Mouse (Mus musculus): Measurements from ENCODE around the gene Gm10160. TPM values are rescaled to one million over a fixed set of nuclear protein-coding genes. Genes with fewer than 3 reads are reported as not detected.

Gm10160 gene
- polyA plus RNA-seq, 1 experiment from 2014 or later = not detected

DNA sequence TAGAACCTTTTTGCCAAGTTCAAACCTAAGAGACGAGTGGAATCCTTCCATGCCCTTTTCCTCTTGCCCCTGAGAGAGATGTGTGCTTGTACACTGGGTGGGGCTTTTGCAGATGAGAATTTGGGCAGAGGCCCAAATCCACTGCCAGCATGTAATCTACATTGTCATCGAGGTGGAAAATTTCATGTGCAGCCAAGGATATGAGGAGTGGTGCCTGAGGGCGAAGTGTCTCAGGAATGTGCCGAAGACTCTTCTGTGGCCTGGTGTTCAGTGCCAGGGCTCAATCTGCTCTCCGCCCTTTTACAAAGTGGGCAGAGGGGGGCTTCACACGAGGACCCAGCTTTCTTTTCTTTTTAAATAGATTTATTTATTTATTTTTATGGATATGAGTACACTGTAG is 19.0 kb upstream of the Gm10160 start:
- Histone ChIP-seq H3K9ac (ENCODE audit: low read length) (no peak overlapping the region), H3K4me3 (ENCODE audit: low read depth, low read length) (no peak overlapping the region), H3K4me1 (ENCODE audit: control insufficient read depth, insufficient read depth, low read length) (no peaks in the 10 kb centered on the region), H3K9me3 (ENCODE audit: control insufficient read depth, low read length) (no peaks in the 10 kb centered on the region), H3K36me3 (ENCODE audit: control insufficient read depth, insufficient read depth, low read length) (no peaks in the 10 kb centered on the region; the same call in 1 of the 2 replicates), H3K27me3 (ENCODE audit: control insufficient read depth, insufficient read depth, low read length) (no peaks in the 10 kb centered on the region), H3K27ac (replicated peaks; ENCODE audit: low read depth, low read length) (no peak overlapping the region), H3K4me2 (ENCODE audit: low read depth, severe bottlenecking) (no peak overlapping the region)
- 89% methylated on average over 6 of the region's 6 CpGs for WGBS
- ATAC-seq (ENCODE audit: insufficient number of reproducible peaks, low FRiP score, low TSS enrichment, low read depth) (no peak), DNase-seq (ENCODE audit: low spot score) (no peak)

DNA sequence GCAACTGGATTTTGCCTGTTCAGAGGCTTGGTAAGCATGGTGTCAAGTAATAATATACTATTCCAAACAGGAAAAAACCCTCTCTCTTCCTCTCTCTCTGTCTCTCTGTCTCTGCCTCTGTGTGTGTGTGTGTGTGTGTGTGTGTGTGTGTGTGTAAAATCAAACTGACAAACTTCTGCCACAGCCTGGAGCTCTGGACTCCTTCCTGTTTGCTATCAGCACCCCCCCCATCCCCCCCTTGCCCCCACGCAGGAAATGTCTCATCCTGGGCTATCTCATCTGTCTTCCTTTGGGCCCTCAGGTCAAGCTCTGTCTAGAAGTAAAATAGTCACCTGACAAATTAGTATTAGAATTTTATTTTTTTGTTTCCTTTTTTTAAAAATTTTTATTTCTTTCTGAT is 18.2 kb upstream of the Gm10160 start:
- DNase-seq (ENCODE audit: low spot score) (no peak), ATAC-seq (ENCODE audit: insufficient number of reproducible peaks, low FRiP score, low TSS enrichment, low read depth) (no peak)
- no peak overlapping the region for H3K27ac ChIP-seq (replicated peaks; ENCODE audit: low read depth, low read length)
- H3K9ac ChIP-seq (ENCODE audit: low read length) = no peak overlapping the region
- H3K9me3 ChIP-seq (ENCODE audit: control insufficient read depth, low read length) = no peaks in the 10 kb centered on the region
- H3K4me1 ChIP-seq (ENCODE audit: control insufficient read depth, insufficient read depth, low read length) = no peaks in the 10 kb centered on the region
- 56% methylated on average over 1 of the region's 1 CpGs for WGBS
- H3K4me3 ChIP-seq (ENCODE audit: low read depth, low read length) = no peak overlapping the region
- H3K36me3 ChIP-seq (ENCODE audit: control insufficient read depth, insufficient read depth, low read length) = no peaks in the 10 kb centered on the region; the same call in 1 of the 2 replicates
- no peak overlapping the region for H3K4me2 ChIP-seq (ENCODE audit: low read depth, severe bottlenecking)
- H3K27me3 ChIP-seq (ENCODE audit: control insufficient read depth, insufficient read depth, low read length) = no peaks in the 10 kb centered on the region

DNA sequence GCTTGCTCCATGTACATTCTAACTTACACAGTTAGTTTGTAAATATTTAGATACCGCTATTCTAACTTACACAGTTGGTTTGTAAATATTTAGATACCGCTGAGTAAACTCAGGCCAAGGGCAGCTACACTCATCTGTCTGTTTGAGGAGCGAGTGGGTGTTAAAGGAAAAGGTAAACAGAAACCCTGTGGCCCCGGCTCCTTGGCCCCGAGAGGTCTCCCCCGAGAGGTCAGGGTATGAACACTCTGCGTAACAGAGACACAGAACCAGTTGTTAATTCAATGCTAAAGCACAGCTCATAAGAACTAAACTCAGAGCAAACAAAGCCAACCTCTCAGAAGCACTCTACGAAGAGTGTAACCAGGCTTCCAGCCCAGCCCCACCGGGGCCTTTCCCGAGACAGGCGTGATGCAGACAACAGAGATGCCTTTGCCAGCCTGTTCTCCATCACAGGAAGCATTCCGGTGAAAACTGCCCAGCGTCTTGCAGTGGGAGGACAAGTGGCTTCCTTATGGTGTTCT is 17.0 kb upstream of the Gm10160 start:
- WGBS = 82% methylated on average over 13 of the region's 13 CpGs
- Histone ChIP-seq H3K4me3 (ENCODE audit: low read depth, low read length) (no peak overlapping the region), H3K9ac (ENCODE audit: low read length) (no peak overlapping the region), H3K9me3 (ENCODE audit: control insufficient read depth, low read length) (no peaks in the 10 kb centered on the region), H3K4me1 (ENCODE audit: control insufficient read depth, insufficient read depth, low read length) (no peaks in the 10 kb centered on the region), H3K27ac (replicated peaks; ENCODE audit: low read depth, low read length) (no peak overlapping the region), H3K4me2 (ENCODE audit: low read depth, severe bottlenecking) (no peak overlapping the region), H3K36me3 (ENCODE audit: control insufficient read depth, insufficient read depth, low read length) (no peaks in the 10 kb centered on the region; the same call in 1 of the 2 replicates), H3K27me3 (ENCODE audit: control insufficient read depth, insufficient read depth, low read length) (no peaks in the 10 kb centered on the region)
- ATAC-seq (ENCODE audit: insufficient number of reproducible peaks, low FRiP score, low TSS enrichment, low read depth) (no peak), DNase-seq (ENCODE audit: low spot score) (no peak)

DNA sequence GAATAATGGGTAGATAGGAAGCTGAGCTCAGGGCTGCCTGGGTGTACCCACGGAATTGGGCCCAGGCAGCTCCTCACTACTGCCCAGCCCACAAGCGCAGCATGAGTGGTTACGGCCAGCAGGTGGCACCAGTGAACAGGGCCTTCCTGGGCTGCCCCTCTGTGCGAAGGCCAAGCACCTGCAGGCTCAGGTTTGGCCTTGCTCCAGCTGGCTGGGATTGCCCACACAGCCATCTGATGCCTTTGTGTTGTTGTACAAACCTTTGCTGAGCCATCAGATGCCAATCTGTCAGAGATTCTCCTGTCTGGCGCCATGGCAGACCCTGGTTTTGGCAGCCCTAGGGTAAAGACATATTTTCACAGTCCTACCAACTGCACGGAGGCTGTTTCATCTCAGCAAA is 12.6 kb upstream of the Gm10160 start:
- ATAC-seq (ENCODE audit: insufficient number of reproducible peaks, low FRiP score, low TSS enrichment, low read depth) = no peak
- DNase-seq (ENCODE audit: low spot score) = peak; percentile 87
- no peaks in the 10 kb centered on the region for H3K9me3 ChIP-seq (ENCODE audit: control insufficient read depth, low read length)
- no peak overlapping the region for H3K27ac ChIP-seq (replicated peaks; ENCODE audit: low read depth, low read length)
- no peak overlapping the region for H3K4me3 ChIP-seq (ENCODE audit: low read depth, low read length)
- no peak overlapping the region for H3K4me2 ChIP-seq (ENCODE audit: low read depth, severe bottlenecking)
- no peak overlapping the region for H3K9ac ChIP-seq (ENCODE audit: low read length)
- H3K36me3 ChIP-seq (ENCODE audit: control insufficient read depth, insufficient read depth, low read length) = no peaks in the 10 kb centered on the region
- H3K4me1 ChIP-seq (ENCODE audit: control insufficient read depth, insufficient read depth, low read length) = no peaks in the 10 kb centered on the region
- H3K27me3 ChIP-seq (ENCODE audit: control insufficient read depth, insufficient read depth, low read length) = no peaks in the 10 kb centered on the region
- 29% methylated on average over 6 of the region's 6 CpGs for WGBS

DNA sequence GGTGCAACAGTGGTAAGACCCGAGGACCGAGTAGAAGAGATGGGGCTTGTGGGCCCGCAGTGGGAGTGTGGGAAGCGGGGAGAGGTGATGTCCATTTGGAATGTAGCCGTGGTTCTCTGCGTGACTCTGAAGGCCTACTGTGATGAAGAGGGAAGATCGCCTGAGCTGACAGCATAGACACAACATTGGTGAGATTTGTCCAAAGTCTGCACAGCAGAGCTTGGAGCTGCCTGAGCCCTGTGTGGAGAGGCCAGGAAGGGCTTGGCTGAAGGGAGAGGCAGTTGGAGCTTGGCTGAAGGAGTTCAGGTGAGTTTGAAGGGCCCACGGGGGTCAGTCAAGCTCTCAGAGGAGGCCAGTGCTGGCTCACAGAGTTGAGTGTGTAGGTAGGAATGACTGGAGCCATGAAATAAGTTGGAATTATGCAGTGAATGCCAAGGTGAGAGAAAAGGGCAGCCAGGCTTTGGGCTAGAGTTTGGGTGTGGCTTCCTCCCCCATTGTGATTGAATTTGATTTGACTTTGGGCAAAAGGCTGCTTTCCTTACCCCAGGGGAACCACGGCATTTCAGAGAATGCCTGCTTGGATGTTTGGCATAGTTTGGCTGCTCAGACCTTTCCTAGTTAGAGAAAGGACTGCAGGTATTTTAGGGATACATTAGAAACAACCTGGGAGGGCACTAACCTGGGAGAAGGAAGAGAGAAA is 11.8 kb upstream of the Gm10160 start:
- no peaks in the 10 kb centered on the region for H3K36me3 ChIP-seq (ENCODE audit: control insufficient read depth, insufficient read depth, low read length)
- H3K9me3 ChIP-seq (ENCODE audit: control insufficient read depth, low read length) = no peaks in the 10 kb centered on the region
- DNase-seq (ENCODE audit: low spot score) (no peak), ATAC-seq (ENCODE audit: insufficient number of reproducible peaks, low FRiP score, low TSS enrichment, low read depth) (no peak)
- WGBS = 90% methylated on average over 9 of the region's 9 CpGs
- H3K4me1 ChIP-seq (ENCODE audit: control insufficient read depth, insufficient read depth, low read length) = no peaks in the 10 kb centered on the region
- H3K4me3 ChIP-seq (ENCODE audit: low read depth, low read length) = no peak overlapping the region
- H3K27me3 ChIP-seq (ENCODE audit: control insufficient read depth, insufficient read depth, low read length) = no peaks in the 10 kb centered on the region
- no peak overlapping the region for H3K4me2 ChIP-seq (ENCODE audit: low read depth, severe bottlenecking)
- no peak overlapping the region for H3K9ac ChIP-seq (ENCODE audit: low read length)
- H3K27ac ChIP-seq (replicated peaks; ENCODE audit: low read depth, low read length) = no peak overlapping the region

DNA sequence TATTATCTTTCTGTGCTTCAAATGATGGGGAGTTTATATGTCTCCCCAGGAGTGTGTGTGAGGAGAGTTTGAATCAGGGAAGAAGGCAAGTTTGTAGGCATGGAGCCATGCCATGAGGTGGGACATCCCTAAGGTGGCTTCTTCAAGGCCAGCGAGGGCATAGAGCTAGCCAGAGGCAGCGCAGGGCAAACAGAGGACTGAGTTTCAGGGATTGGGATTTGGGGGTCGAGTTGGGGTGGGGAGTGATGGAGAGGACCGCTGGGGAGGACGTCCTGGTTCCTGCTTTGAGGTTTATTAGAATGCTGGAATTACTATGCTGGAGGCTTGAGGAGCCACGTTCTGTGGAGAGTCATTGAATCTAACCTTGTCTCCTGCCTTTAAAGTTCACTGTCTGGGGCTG is 10.3 kb upstream of the Gm10160 start:
- Histone ChIP-seq H3K9me3 (ENCODE audit: control insufficient read depth, low read length) (no peaks in the 10 kb centered on the region), H3K4me2 (ENCODE audit: low read depth, severe bottlenecking) (no peak overlapping the region), H3K9ac (ENCODE audit: low read length) (no peak overlapping the region), H3K4me1 (ENCODE audit: control insufficient read depth, insufficient read depth, low read length) (no peaks in the 10 kb centered on the region), H3K4me3 (ENCODE audit: low read depth, low read length) (no peak overlapping the region), H3K27ac (replicated peaks; ENCODE audit: low read depth, low read length) (no peak overlapping the region), H3K36me3 (ENCODE audit: control insufficient read depth, insufficient read depth, low read length) (no peaks in the 10 kb centered on the region), H3K27me3 (ENCODE audit: control insufficient read depth, insufficient read depth, low read length) (no peaks in the 10 kb centered on the region; the same call in 1 of the 2 replicates)
- 90% methylated on average over 6 of the region's 6 CpGs for WGBS
- no peak for ATAC-seq (ENCODE audit: insufficient number of reproducible peaks, low FRiP score, low TSS enrichment, low read depth)
- no peak for DNase-seq (ENCODE audit: low spot score)

DNA sequence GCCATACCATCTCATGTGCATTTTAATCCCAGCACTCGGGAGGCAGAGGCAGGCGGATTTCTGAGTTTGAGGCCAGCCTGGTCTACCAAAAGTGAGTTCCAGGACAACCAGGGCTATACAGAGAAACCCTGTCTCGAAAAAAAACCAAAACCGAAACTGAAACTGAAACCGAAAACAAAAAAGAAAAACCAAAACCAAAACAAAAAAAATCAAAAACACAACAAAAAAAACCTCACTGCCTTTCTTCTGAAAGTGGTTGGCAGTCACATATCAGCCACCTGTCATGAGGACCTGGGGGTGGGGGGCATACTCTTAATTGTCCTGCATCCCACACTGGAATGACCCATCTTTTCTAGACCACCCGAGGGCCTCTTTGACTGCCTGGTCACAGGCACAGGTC is 9.0 kb upstream of the Gm10160 start:
- Histone ChIP-seq H3K4me3 (ENCODE audit: low read depth, low read length) (no peak overlapping the region), H3K9ac (ENCODE audit: low read length) (no peak overlapping the region), H3K4me1 (ENCODE audit: control insufficient read depth, insufficient read depth, low read length) (no peaks in the 10 kb centered on the region; the same call in 1 of the 2 replicates), H3K27ac (replicated peaks; ENCODE audit: low read depth, low read length) (no peak overlapping the region), H3K27me3 (ENCODE audit: control insufficient read depth, insufficient read depth, low read length) (no peaks in the 10 kb centered on the region; the same call in 1 of the 2 replicates), H3K4me2 (ENCODE audit: low read depth, severe bottlenecking) (no peak overlapping the region), H3K36me3 (ENCODE audit: control insufficient read depth, insufficient read depth, low read length) (no peaks in the 10 kb centered on the region), H3K9me3 (ENCODE audit: control insufficient read depth, low read length) (no peaks in the 10 kb centered on the region)
- ATAC-seq (ENCODE audit: insufficient number of reproducible peaks, low FRiP score, low TSS enrichment, low read depth) (no peak), DNase-seq (ENCODE audit: low spot score) (no peak)
- whole genome bisulfite sequencing = 86% methylated on average over 6 of the region's 6 CpGs

DNA sequence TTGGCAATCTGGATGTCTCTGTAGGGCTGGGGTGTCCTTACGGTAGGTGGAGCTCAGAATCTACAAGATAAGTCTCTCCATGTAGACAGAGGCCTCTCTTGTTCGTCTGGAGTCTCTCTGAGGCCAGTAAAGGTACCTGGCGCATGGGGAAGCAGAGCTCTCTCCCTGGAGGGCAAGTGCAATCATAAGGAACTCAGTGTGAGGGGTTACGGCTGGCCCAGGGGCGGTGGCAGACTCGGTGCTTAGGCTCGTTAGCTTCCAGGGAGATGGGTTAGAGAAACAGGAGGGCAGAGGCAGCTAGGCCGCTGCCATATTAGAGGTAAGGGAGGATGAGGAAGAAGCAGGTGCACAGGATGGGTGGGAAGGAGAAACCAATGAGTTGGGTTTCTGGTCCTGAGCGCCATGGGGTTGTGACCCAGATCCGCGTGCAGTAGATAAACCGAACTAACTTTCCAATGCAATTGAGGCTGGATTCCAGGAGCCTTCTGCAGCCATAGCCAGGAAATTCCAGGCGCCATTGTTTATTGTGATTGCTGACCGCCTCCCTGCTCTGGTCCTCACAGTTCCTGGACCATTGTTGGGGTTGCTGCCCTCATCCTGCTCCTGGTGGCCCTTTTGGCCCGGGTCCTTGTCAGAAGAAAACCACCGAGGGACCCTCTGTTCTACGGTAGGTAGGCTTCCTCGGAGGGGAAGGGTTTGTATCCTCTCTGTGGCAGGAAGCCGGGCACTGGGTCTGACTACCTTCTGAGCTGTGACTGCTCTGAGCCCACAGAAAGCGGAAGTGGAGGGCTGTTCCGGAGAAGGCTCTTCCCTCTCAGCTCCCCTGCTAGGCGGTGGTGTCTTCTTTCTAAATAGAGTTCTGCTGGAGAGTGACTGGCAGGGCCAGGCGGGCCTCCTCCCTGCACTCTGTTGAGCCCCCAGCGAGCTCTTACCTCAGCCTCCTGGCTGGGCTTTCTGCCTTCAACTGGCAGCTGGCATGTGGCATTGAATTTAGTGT is 7.3 kb upstream of the Gm10160 start:
- H3K27ac ChIP-seq (replicated peaks; ENCODE audit: low read depth, low read length) = no peak overlapping the region
- ATAC-seq (ENCODE audit: insufficient number of reproducible peaks, low FRiP score, low TSS enrichment, low read depth) (no peak), DNase-seq (ENCODE audit: low spot score) (no peak)

More for the DNA sequence above, 7.3 kb upstream of the Gm10160 start:
- Histone ChIP-seq H3K9ac (ENCODE audit: low read length) (no peak overlapping the region), H3K36me3 (ENCODE audit: control insufficient read depth, insufficient read depth, low read length) (no peaks in the 10 kb centered on the region), H3K4me1 (ENCODE audit: control insufficient read depth, insufficient read depth, low read length) (peaks cover 3% of the 10 kb centered on the region), H3K9me3 (ENCODE audit: control insufficient read depth, low read length) (no peaks in the 10 kb centered on the region), H3K27me3 (ENCODE audit: control insufficient read depth, insufficient read depth, low read length) (peaks cover 4% of the 10 kb centered on the region), H3K4me3 (ENCODE audit: low read depth, low read length) (no peak overlapping the region), H3K4me2 (ENCODE audit: low read depth, severe bottlenecking) (no peak overlapping the region)
- 73% methylated on average over 24 of the region's 24 CpGs for WGBS

All from limb, embryonic 11.5 days (tissue).